Mouse (Mus musculus) embryonic fibroblast, embryonic 13.5 days (primary cell): ENCODE measurements around the gene Cradd.

ENCODE experiments used
- CTCF ChIP-seq: IDR thresholded peaks from 2 replicates; pipeline ENCODE4 v1.5.1; 2011; ENCODE audit warnings: mild to moderate bottlenecking, control low read depth, low read length, moderate library complexity, borderline replicate concordance; ENCODE audit not compliant: insufficient read depth
- POLR2A ChIP-seq: IDR thresholded peaks from 2 replicates; pipeline ENCODE4 v1.6.1; 2011; ENCODE audit warnings: low read depth, mild to moderate bottlenecking, control low read depth, low read length, moderate library complexity

DNA sequence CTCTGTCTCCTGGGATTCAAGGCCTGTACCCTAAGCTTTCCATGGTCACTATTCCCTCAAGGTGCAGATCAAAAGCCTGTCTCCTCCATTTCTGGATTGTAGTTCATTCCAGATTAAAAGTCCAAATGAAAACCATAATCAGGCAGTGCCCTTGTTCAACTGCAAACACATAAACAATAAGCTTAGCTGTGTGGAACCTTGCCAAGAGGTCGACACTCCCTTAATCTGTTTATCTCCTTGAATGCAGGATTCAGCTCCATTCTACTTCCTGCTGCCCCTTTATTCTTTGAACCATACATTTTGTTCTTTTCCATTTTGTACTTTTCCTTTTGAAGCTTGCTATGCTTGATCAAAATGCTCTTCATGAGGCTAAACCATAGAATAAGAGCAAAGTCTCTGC lies 174.3 kb downstream of the Cradd start:
- TF ChIP-seq CTCF (no peak), POLR2A (no peak)
